In the genomic region with DNA sequence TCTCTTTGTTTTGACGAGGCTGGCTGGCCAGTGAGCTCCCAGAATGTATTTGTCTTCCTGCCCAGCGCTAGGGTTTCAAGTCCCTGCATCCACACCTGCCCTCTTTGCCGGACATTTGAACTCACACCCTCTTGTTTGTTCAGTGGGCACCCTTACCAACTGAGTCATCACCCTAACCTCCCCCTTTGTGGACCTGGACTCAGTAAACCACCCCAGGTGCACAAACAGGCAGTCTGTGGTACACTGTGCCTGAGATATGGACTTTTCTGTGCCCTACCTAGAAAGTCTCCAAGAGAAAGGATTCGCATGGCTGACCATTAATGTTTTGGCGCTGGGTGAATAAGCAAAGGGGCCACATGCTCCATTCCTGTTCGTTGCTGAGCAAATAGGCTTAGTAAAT, we compare ENCODE assay signal across 23 mouse cellular contexts.
DNase-seq lines count a peak whose midpoint lies in the region; ATAC-seq and TF ChIP-seq lines count a peak whose summit lies in the region.
"Had no signal": no experiment of that assay in that cellular context is flagged by ENCODE, and none has a peak within 500 bp of the region (broad histone marks: within the 10 kb centered on the region; RNA-seq: fewer than 3 reads in every experiment).

No protein-coding gene starts in this region.

- H3K27me3 ChIP-seq in hindbrain, postnatal 0 days (ENCODE audit: insufficient read depth, low read length) = no peaks in the 10 kb centered on the region
- H3K27me3 ChIP-seq in hindbrain, embryonic 12.5 days = no peaks in the 10 kb centered on the region
- H3K27me3 ChIP-seq in kidney, embryonic 14.5 days (ENCODE audit: control insufficient read depth, insufficient read depth, low read length) = no peaks in the 10 kb centered on the region
- H3K27me3 ChIP-seq in midbrain, embryonic 11.5 days (ENCODE audit: control insufficient read depth, insufficient read depth, low read length) = no peaks in the 10 kb centered on the region
- H3K27me3 ChIP-seq in midbrain, embryonic 15.5 days (replicated peaks) = no peaks in the 10 kb centered on the region
- H3K27me3 ChIP-seq: embryonic facial prominence, embryonic 12.5 days; embryonic facial prominence, embryonic 15.5 days; heart, embryonic 13.5 days had no signal

- H3K4me1 ChIP-seq in hindbrain, postnatal 0 days (ENCODE audit: insufficient read depth, low read length) = no peaks in the 10 kb centered on the region
- H3K4me1 ChIP-seq in hindbrain, embryonic 12.5 days = no peaks in the 10 kb centered on the region
- no peaks in the 10 kb centered on the region for H3K4me1 ChIP-seq in kidney, embryonic 14.5 days (ENCODE audit: control insufficient read depth, insufficient read depth, low read length)
- 0 out of 2 replicates have a peak, but pooled peaks cover 2% of the 10 kb centered on the region for H3K4me1 ChIP-seq in midbrain, embryonic 11.5 days (ENCODE audit: control insufficient read depth, insufficient read depth, low read length)
- H3K4me1 ChIP-seq in midbrain, embryonic 15.5 days = no peaks in the 10 kb centered on the region
- H3K4me1 ChIP-seq: embryonic facial prominence, embryonic 12.5 days; embryonic facial prominence, embryonic 15.5 days; heart, embryonic 13.5 days had no signal

- H3K4me2 ChIP-seq in hindbrain, postnatal 0 days (ENCODE audit: low read depth, low read length) = no peak overlapping the region
- H3K4me2 ChIP-seq in hindbrain, embryonic 12.5 days (replicated peaks) = no peak overlapping the region
- no peak overlapping the region for H3K4me2 ChIP-seq in kidney, embryonic 14.5 days (replicated peaks; ENCODE audit: low read depth, low read length)
- H3K4me2 ChIP-seq in midbrain, embryonic 11.5 days = no peak overlapping the region
- no peak overlapping the region for H3K4me2 ChIP-seq in midbrain, embryonic 15.5 days
- H3K4me2 ChIP-seq: embryonic facial prominence, embryonic 12.5 days; embryonic facial prominence, embryonic 15.5 days; heart, embryonic 13.5 days had no signal

- H3K36me3 ChIP-seq in hindbrain, postnatal 0 days (ENCODE audit: insufficient read depth, low read length) = no peaks in the 10 kb centered on the region
- H3K36me3 ChIP-seq in hindbrain, embryonic 12.5 days = no peaks in the 10 kb centered on the region
- no peaks in the 10 kb centered on the region for H3K36me3 ChIP-seq in kidney, embryonic 14.5 days (ENCODE audit: control insufficient read depth, insufficient read depth, low read length)
- no peaks in the 10 kb centered on the region for H3K36me3 ChIP-seq in midbrain, embryonic 11.5 days (ENCODE audit: control insufficient read depth, insufficient read depth, low read length)
- H3K36me3 ChIP-seq in midbrain, embryonic 15.5 days (replicated peaks) = no peaks in the 10 kb centered on the region
- H3K36me3 ChIP-seq: embryonic facial prominence, embryonic 12.5 days; embryonic facial prominence, embryonic 15.5 days; heart, embryonic 13.5 days had no signal

- 0 out of 2 replicates have a peak, but pooled peaks have one; percentile 18 for ATAC-seq in hindbrain, postnatal 0 days
- ATAC-seq in hindbrain, embryonic 12.5 days (ENCODE audit: low FRiP score) = no peak
- ATAC-seq in kidney, embryonic 14.5 days (ENCODE audit: low FRiP score, low TSS enrichment) = 0 out of 2 replicates have a peak, but pooled peaks have one; percentile 28
- ATAC-seq in midbrain, embryonic 11.5 days (ENCODE audit: low FRiP score) = peak; percentile 52; the same call in 1 of the 2 replicates
- no peak for ATAC-seq in midbrain, embryonic 15.5 days (replicated peaks)
- ATAC-seq: CD4-positive, CD25-positive, alpha-beta regulatory T cell, adult 4 months; forebrain, embryonic 14.5 days; forebrain, postnatal 0 days had no signal

- H3K9ac ChIP-seq in hindbrain, postnatal 0 days (replicated peaks; ENCODE audit: low read length) = no peak overlapping the region
- no peak overlapping the region for H3K9ac ChIP-seq in hindbrain, embryonic 12.5 days
- no peak overlapping the region for H3K9ac ChIP-seq in kidney, embryonic 14.5 days (ENCODE audit: low read depth, low read length)
- H3K9ac ChIP-seq in midbrain, embryonic 11.5 days (ENCODE audit: low read length) = no peak overlapping the region
- no peak overlapping the region for H3K9ac ChIP-seq in midbrain, embryonic 15.5 days
- H3K9ac ChIP-seq: embryonic facial prominence, embryonic 12.5 days; embryonic facial prominence, embryonic 15.5 days; forebrain, postnatal 0 days; heart, embryonic 13.5 days had no signal

- 53% methylated on average over 6 of the region's 6 CpGs for WGBS in hindbrain, postnatal 0 days
- 64% methylated on average over 6 of the region's 6 CpGs for WGBS in hindbrain, embryonic 12.5 days
- WGBS in kidney, embryonic 14.5 days = 43% methylated on average over 6 of the region's 6 CpGs
- 55% methylated on average over 6 of the region's 6 CpGs for WGBS in midbrain, embryonic 11.5 days
- 49% methylated on average over 6 of the region's 6 CpGs for WGBS in midbrain, embryonic 15.5 days

- no peak overlapping the region for H3K27ac ChIP-seq in hindbrain, postnatal 0 days
- H3K27ac ChIP-seq in hindbrain, embryonic 12.5 days = no peak overlapping the region
- H3K27ac ChIP-seq in kidney, embryonic 14.5 days (ENCODE audit: low read depth, low read length) = no peak overlapping the region
- H3K27ac ChIP-seq in midbrain, embryonic 11.5 days (ENCODE audit: low read depth, low read length) = no peak overlapping the region
- no peak overlapping the region for H3K27ac ChIP-seq in midbrain, embryonic 15.5 days
- H3K27ac ChIP-seq: embryonic facial prominence, embryonic 12.5 days; embryonic facial prominence, embryonic 15.5 days; gastrocnemius, adult 2 months; heart, embryonic 13.5 days had no signal

- TF ChIP-seq CTCF in hindbrain, postnatal 0 days (IDR thresholded peaks at IDR 0.05; ENCODE audit: low read depth) = no peak

- H3K9me3 ChIP-seq in hindbrain, postnatal 0 days (ENCODE audit: low read length) = no peaks in the 10 kb centered on the region
- H3K9me3 ChIP-seq in hindbrain, embryonic 12.5 days (replicated peaks) = no peaks in the 10 kb centered on the region
- H3K9me3 ChIP-seq in kidney, embryonic 14.5 days (ENCODE audit: control insufficient read depth, low read length) = no peaks in the 10 kb centered on the region
- H3K9me3 ChIP-seq in midbrain, embryonic 11.5 days (ENCODE audit: control insufficient read depth, low read length) = no peaks in the 10 kb centered on the region
- H3K9me3 ChIP-seq in midbrain, embryonic 15.5 days = no peaks in the 10 kb centered on the region
- H3K9me3 ChIP-seq: embryonic facial prominence, embryonic 12.5 days; embryonic facial prominence, embryonic 15.5 days; heart, embryonic 13.5 days had no signal

- no peak for DNase-seq in hindbrain, postnatal 0 days (ENCODE audit: low spot score)
- DNase-seq in kidney, postnatal 10 days = no peak
- DNase-seq in midbrain, embryonic 11.5 days (ENCODE audit: low spot score, missing footprints) = peak; percentile 44
- DNase-seq: adrenal gland, adult 2 months; adrenal gland, postnatal 14 days; cerebellum, adult 11 months; cerebellum, adult 2 months; cerebellum, adult 9-11 months; cerebellum, postnatal 25 days; forebrain, postnatal 0 days; gastrocnemius, adult 2 months; gastrocnemius, postnatal 14 days; heart, adult 18-20 months; heart, postnatal 14 days; heart, postnatal 4 days had no signal

- H3K4me3 ChIP-seq in hindbrain, postnatal 0 days (ENCODE audit: low read length) = no peak overlapping the region
- H3K4me3 ChIP-seq in hindbrain, embryonic 12.5 days = no peak overlapping the region
- H3K4me3 ChIP-seq in kidney, embryonic 14.5 days (ENCODE audit: low read length) = no peak overlapping the region
- no peak overlapping the region for H3K4me3 ChIP-seq in midbrain, embryonic 11.5 days (ENCODE audit: low read depth, low read length)
- H3K4me3 ChIP-seq in midbrain, embryonic 15.5 days = no peak overlapping the region
- H3K4me3 ChIP-seq: embryonic facial prominence, embryonic 12.5 days; embryonic facial prominence, embryonic 15.5 days; gastrocnemius, adult 2 months; heart, embryonic 13.5 days had no signal

Comparison
In these comparisons a context has a peak if more than half of its experiments do, and no peak if none do; other contexts are left out.
1. ATAC-seq: peak in hindbrain, postnatal 0 days (single experiment), kidney, embryonic 14.5 days (single experiment) and midbrain, embryonic 11.5 days (single experiment); none in hindbrain, embryonic 12.5 days (single experiment) and midbrain, embryonic 15.5 days (single experiment).